Mouse (Mus musculus) fat pad, adult 2 months (tissue): ENCODE data around the gene Ggta1.
"Not testable (repeated sequence)": the region's sequence is repeated elsewhere in the genome, so short reads cannot be mapped to it uniquely, and the experiment has no call there.

Experiments used
- DNase-seq: peaks from one replicate; pipeline ENCODE4 v3.0.0-alpha.2; 2011; ENCODE audit warnings: low read depth, low spot score; ENCODE audit errors: extremely low read depth

Ggta1 gene

DNA sequence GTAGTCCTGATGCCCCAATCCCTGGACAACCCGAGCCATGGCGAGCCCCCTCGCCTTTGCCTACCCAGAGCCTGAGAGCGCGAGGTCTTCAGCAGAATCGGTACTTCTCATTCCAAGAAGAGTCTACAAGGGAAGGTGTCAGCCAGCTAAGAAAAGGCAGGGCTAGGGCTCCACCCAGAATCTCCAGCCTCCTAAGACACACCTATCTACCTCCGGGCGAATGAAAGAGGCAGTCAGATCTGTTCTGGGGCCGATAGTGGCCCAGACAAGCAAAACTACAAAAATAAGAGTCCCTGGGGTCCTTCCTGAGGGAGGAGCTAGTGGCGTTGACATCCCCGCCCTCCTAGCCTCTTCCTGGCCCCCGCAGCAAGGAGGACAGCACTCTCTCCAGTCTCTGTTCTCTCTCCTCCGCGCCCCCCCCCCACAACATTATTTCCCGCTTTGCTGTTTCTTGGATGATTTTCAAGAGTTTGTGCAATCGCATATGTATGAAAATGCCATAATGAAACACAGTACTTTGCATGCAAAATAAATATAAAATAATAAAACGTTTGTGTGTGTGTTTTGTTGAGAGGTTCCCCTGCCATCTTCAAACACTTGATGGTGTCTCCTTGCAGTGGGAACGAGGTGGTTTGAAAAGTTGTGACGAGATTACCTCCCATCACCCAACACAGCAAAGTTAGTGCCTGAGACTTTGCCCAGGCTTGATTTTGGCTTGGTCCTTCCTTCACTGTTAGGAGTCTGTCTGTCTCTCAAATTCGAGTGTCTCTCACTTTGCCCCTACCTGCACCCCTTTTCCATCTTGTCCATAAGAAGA is 1.7 kb downstream of the Ggta1 start:
- no peak for DNase-seq

- no peak for DNase-seq
Measured at GRCm38 (mm10) chr2:35460378-35460880, 2.6 kb downstream of the Ggta1 start.

- DNase-seq = no peak
Measured at GRCm38 (mm10) chr2:35459316-35459715, 3.7 kb downstream of the Ggta1 start.

DNA sequence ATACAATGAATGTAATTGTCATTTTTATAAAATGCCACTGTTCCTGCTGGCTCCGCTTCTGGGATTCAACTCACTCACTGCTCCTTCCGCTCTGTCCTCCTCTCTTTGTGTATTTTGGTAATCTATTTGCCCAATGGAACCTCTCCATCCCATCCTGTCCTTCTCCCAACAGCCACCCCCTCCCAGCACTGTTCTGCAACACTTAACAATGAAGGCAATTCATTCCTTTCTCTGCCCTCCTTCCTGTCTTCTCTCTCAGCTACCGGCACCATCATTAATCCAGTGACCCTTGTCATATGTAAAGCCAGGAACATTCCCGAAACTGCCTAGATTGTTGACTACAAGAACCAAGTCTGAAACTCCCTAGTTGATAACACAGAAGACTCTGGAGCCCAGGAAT is 4.6 kb downstream of the Ggta1 start:
- no peak for DNase-seq

- no peak for DNase-seq
Measured at GRCm38 (mm10) chr2:35453736-35454135, 9.3 kb downstream of the Ggta1 start.

DNA sequence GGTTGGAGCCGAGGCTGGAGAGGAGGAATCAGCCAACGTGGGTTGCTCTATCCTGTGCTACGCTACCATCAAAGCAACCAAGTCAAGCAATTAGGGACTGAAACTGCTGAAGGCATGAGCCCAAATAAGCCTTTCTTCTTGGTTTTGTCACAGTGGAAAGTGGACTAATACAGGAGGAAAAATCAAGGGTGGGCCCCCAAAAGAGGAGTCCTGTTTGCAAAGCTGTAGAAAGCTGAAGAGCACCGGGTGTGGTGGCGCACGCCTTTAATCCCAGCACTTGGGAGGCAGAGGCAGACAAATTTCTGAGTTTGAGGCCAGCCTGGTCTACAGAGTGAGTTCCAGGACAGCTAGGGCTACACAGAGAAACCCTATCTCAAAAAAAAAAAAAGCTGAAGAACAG is 10.3 kb downstream of the Ggta1 start:
- not testable (repeated sequence) for DNase-seq

GRCm38 (mm10) chr2:35451484-35452050 is 11.5 kb downstream of the Ggta1 start:
- no peak for DNase-seq

DNA sequence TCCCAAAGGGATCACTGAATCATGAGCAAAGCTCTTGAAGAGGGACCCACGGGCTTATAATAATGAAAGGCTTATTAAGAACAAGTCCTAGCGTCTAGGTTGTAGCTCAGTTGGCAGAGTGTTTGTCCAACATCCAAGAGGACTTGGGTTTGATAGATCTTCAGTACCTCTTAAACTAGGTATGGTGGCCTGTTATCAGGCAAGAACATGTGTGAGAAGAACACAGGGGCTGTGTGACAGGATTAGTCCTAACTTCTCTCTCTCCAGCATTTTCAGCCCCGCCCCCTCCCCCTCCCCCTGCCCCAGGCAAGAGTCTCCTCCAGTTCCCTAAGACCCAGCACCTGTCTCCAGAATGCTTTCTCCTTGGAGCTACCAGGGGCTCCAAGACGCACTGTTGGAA is 12.2 kb downstream of the Ggta1 start:
- no peak for DNase-seq

DNA sequence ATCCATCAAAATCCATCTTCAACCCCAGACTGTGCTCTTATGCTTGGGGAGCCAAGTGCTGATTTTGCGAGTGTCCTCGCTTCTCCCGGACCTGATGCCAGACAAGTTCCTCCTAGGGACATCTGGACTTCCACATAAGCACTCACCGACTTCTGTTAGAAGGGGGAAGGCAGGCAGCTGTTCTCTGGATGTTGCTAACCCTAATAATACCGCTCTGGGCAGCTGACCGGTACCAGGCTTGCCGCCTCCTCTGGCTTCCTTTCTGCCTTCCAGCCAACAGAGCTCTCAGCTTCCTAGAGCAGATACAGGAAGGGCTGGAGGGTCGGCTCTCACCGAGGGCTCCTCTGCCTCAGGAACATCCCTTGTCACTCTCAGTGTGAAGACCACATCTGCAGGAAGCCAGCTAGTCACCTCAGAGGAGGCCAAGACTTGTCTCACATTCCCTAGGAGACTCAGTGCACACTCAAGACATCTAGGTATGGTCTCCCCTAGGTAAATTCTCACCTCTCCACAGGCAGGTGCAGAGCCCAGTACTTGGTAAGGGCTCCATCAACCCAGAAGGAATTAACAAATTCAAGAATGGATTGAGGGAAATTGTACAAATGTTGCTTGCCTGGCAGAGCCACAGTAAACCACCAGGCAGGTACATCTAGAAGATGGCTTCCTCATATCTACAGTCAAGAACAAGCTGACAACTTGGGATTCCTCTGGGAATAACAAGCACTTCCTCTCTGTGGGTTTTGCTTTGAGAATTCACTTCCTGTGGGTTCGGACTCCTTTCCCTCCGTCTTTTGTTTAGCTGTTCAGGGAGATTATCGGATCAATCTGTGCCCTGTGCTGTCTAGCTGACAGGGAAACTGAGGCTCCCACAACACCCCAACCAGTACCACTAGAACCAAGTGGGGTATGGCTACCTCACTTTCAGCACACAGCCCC is 13.1 kb downstream of the Ggta1 start:
- DNase-seq = no peak

GRCm38 (mm10) chr2:35448914-35449670 is 13.9 kb downstream of the Ggta1 start:
- no peak for DNase-seq

DNA sequence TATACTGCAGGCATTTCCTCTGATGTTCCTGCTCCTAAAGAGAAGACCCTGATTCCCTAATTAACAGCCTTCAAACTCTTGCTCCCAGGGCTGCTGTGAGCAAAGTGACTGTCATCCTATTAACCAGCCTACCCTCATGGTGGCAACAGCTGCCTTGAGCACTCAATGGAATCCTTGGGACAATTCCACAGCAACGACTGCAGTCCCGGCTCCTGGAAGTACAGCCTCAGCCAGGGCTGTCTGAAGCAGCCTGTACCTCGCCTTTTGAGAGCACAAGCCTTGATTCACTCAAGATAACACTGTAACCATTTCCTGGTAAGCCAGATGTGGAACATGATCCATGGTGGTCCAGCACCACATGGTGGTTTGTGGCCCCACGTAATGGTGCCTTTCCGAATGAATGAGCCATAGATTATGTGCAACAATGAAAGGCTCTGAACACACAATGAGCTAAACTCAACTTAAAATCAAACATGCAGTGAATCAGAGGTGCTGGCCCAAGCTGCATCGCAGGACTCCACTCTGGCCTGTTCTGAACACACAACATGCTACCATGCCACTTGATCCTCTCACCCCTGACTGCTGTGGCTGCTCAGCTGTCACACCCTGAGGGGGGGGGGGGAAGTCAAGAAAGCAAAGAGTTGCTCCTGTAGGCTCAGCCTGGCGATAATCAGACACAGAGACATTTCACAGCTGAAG is 14.7 kb downstream of the Ggta1 start:
- DNase-seq = no peak

DNA sequence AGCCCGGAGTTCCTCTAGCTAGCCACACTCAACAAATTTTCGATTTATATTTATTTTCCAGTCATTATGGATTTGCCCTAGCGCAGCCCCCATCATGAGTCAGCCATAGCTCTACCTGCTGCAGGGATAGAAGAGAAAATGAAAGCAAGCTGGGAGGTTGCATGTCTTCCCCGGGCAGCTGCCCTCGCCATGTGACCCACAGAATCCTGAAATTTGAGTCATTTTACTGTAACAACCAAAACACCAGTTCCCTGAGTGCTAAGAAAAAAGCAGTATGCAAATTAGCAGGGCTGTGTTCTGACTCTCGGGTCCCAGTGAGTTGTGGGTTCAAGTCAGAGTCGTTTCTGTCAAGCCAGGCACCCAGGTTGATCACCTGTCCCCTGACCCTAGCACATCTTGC is 15.6 kb downstream of the Ggta1 start:
- no peak for DNase-seq

DNA sequence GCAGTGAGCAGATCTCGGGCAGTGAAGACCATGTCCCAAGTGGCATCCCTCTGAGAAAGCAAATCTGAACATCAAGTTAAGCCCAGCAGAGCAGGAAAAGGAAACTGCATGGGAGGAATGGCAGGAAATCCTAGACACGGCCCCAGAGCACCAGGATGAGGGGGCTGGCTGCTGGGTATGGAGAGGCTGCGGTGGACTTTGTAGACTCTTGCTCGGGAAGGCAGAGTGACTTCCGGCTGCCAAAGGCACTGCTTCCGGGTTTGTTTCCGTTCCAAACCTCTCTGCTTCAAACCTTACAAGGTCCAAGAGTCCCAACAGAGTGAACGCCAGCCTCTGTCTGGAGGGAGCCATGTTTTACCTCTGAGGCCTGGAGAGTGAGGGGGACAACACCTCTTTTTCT is 16.2 kb downstream of the Ggta1 start:
- no peak for DNase-seq

DNA sequence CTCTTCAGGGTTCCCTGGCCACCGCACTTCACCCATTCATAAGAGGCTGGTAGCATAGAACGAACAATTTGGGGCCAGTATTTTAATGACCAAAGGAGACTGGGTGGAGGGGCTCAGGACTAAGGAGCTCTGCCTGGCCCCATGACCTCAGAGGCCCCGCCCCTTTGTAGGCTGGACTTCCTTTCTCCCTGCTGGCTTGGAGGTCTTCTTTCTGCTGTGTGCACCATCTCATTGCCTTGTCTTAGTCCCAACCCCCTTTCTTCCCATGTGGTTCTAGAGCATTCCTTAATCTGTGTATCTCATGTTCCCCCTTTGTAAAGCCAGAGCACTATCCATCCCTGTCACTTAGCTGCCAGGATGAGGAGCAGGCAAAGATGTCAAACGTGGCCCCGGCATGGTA is 16.7 kb downstream of the Ggta1 start:
- DNase-seq = no peak

DNA sequence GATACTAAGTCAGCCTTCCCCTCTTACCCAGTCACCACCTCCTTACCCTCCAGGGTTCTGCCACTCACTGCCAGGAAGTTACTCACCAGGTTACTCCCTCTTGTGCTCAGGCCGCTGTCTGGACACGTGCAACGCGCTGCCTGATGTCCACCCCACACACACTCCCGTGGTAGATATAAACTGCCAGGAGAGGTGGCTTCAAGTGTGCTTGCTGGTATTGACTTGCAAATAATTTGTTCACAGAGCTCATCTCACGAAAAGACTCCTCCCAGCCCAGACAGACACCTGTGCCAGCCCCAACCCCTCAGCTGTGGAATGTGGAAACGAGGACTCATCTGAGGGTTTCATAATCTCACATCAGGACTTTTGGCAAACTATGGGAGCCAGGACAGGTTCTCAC is 17.4 kb downstream of the Ggta1 start:
- DNase-seq = peak; percentile 97

- DNase-seq = no peak
Measured at GRCm38 (mm10) chr2:35444764-35445262, 18.2 kb downstream of the Ggta1 start.

DNA sequence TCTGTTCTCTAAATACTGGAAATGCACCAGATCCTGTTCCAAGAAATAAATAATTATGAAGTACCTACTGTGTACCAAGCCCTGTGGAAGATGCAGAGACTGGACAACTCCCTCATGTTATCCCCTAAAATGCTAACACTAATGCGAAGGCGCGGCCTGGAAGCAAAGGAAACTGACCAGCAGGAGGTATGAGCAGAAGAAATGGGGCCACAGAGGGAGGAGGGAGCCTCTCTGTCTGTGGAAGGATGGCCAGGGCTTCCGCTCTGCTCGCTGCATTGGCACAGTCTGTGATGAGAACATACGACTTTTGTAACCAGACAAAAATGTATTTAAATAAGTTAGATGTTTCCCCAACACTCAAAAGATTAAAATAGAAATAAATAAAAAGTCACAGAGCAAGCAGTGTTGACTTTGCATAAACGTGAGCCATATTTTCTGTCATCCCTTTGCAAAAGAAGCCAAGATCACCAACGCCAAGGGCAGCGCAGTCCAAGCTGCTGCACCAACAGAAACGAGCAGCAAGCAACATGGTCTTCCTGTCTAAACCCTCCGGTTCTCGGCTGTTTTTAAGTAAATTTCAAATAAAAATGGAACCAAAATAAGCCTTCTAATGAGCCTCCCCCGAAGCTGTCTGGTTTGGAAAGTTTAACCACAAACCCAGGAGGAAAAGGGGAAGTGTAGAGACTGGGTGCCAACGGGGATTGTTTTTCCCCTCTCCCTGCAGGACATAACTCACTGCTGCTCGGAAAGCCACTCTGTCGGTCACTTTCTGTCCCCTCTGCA is 18.9 kb downstream of the Ggta1 start:
- no peak for DNase-seq

- no peak for DNase-seq
Measured at GRCm38 (mm10) chr2:35443325-35443724, 19.7 kb downstream of the Ggta1 start.

GRCm38 (mm10) chr2:35442079-35442478 is 21.0 kb downstream of the Ggta1 start:
- DNase-seq = no peak
